Mouse (Mus musculus) regulatory T cell (primary cell): ENCODE results near the gene Slc44a2.

Experiments
- in situ Hi-C: fragments of 300-600 bp; cut with MboI, MseI; formaldehyde crosslinking; loops from one replicate; pipeline ENCODE4 v1.15.1; 2025; ENCODE audit warnings: high pct_unique_total_duplicates

Slc44a2 gene

DNA sequence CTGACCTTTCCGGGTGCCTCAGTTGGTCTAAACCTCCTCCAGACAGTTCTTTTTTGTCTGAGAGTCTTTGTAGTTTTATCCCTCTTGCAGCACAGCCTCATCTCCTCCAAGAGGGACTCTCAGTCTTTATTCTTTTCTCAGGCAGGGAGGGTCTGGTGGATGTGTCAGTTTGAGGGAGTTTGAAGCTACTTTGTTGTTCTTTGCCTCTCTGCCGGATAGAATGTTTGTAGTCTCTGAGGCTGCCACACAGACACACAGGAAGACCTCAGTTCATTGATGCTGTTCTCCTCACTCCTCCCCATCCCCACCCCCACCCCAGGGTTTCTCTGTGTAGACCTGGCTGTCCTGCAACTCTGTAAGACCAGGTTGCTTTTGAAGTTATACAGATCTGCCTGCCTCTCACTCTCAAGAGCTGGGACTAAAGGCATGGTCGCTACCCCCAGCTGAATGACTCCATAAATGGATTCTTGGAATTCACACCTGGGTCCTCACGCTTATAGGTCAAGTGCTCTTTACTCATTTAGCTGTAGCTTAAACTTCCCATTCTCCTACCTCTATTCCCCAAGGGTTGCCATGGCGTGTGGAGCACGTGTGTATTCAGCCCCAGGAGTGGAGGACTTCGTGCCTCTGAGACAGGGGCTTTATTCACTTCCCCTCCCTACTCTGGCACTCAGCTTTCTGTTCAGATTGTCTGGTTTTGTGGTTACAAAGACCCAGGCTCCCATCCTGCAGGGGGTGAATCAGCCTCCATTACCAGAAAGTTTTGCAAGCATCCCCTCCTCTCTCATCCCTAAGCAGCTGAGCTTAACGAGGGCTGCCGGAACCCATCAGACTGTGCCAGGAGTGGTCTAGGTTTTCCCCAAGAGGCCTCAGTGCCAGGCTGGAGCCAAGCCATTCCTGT, 11.9 kb downstream of the Slc44a2 start:
- in situ Hi-C loops: no loop called here

GRCm38 (mm10) chr9:21333523-21333922, 13.0 kb downstream of the Slc44a2 start:
- in situ Hi-C loops: no loop called here

- in situ Hi-C loops: no loop called here
Measured at GRCm38 (mm10) chr9:21334747-21335146, 14.2 kb downstream of the Slc44a2 start.

DNA sequence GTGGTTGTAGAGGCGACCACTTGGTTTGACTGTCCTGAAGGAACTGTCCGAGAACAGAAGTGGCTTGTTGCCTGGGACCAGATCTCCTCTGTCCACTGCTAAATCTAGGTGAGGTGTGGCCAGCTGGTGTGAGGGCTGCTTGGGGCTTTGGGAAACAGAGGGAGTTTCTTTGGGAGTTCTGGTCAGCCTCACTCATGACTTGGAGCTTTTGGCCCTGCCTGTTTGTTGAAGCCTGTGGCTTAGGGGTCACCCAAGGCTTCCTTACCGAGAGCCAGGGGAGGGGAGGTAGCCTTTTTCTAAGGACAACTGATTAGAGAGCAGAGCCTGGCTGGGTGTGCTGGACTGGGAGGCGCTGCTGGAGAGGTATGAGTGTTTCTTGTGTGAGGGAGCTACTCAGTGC, 14.9 kb downstream of the Slc44a2 start:
- in situ Hi-C loops: no loop called here

- in situ Hi-C loops: no loop called here
Measured at GRCm38 (mm10) chr9:21336491-21336890, 16.0 kb downstream of the Slc44a2 start.

DNA sequence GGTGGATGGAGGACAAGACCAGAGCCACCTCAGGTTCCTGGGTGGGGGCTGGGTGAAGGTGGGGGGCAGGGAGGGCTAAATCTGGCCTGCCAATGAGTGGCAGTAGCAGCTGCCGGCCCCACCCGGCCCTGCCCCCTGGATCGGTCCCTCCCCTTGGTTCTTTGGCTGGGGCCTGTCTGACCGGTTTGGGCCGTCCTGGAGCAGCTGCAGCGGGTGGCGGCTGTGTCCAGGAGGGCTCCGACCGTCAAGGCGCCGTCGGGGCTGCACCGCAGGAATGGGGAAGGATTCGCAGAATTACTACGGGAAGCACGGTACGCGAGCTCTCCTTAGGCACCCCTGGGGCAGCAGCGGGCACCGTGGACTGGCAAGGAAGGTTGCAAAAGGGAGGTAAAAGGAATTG, 17.2 kb downstream of the Slc44a2 start:
- in situ Hi-C loops: no loop called here

DNA sequence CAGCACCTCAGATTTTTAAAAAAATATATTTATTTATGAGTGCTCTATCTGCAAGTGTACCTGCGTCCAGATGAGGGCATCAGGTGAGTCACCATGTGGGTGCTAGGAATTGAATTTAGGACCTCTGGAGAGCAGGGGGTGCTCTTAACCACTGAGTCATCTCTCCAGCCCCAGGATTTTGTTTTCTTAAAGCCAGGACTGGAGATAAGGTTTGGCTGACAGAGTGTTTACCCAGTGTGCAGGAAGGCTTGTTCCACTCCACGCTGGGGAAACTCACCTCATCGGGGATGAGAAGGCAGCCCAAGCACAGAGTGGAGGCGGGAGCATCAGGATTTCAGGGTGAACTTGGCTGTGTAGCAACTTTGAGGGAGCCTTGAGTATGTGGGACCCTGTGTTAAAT, 19.9 kb downstream of the Slc44a2 start:
- in situ Hi-C loops: no loop called here

GRCm38 (mm10) chr9:21346627-21347365, 26.3 kb downstream of the Slc44a2 start:
- in situ Hi-C loops: no loop called here

DNA sequence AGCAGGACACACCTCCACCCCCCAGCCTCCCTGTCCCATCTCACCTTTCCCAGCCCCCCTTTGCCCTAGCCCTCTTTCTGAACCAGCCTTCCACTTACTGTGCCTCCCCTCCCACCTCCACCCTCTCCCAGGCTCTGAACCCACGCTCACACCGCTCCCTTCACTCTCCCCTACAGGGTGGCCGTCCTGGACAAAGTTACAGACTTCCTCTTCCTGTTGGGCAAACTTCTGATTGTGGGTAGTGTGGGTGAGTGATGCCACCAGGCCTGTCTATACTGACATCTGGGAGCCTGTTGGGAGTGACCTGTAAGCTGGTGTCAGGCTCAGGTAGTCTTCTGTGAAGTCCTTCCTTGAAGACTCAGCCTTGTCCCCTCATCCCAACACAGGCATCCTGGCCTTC, 27.7 kb downstream of the Slc44a2 start:
- in situ Hi-C loops: no loop called here

- in situ Hi-C loops: loop anchor here (5.0 kb wide), 2 partner anchors 34 to 99 kb away; no protein-coding TSS in a partner anchor
Measured at GRCm38 (mm10) chr9:21351178-21351577, 30.7 kb downstream of the Slc44a2 start.

GRCm38 (mm10) chr9:21351702-21352377, 31.3 kb downstream of the Slc44a2 start:
- in situ Hi-C loops: loop anchor here (5.0 kb wide), 2 partner anchors 35 to 100 kb away; no protein-coding TSS in a partner anchor

DNA sequence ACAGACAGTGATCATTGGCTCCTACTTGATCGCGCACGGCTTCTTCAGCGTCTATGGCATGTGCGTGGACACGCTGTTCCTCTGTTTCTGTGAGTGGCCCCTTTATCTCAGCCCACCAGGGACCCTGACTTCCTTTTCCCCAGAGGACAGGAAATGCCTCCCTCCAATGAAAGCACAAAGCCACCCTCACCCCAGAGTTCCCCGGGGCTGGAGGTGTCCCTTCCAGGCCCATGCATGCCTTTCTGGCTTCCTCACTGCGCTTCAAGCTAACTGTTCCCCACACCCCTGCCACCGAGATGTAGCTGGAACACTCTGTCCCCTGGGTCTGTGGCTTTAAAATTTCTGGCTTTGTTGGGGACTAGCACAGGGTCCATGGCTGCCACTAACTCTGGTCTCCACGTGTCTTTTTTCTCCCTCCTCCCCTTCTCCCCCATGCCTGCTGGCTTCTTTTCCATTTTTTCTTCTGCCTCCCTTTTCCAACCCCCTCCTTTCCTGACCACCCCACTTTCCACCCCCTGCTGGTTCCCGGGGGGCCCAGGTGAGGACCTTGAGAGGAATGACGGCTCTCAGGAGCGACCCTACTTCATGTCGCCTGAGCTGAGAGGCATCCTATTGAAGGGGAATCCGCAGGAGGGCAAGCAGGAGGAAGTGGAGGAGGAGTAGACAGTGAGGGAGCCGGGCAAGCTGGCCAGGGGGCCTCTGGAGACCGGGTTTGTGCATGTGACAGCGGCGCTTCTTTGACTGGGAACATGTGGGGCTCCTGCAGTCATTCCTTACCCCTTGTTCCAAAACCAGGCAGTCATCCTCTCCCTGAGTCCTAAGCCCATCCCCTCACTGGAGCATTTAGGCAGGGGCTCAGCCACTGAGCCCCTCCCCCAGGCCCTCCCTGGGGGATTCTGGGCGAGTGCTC, 32.2 kb downstream of the Slc44a2 start:
- in situ Hi-C loops: loop anchor here (5.0 kb wide), 2 partner anchors 35 to 100 kb away; no protein-coding TSS in a partner anchor

DNA sequence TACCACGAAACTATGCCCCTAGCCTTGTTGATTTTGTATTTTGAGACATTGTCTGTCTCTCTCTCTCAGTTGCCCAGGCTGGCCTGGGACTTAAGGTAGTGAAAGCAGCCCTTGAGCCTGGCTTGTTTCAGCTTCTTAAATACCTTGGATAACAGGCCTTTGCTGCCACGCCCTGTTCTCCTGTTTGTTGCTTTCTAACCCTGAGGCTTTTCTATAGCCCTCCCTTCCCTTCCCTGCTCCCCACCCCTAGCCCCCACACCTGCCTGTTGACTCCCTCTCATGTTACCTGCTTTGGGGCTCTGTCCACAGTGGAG, 32.8 kb downstream of the Slc44a2 start:
- in situ Hi-C loops: loop anchor here (5.0 kb wide), 2 partner anchors 36 to 101 kb away; no protein-coding TSS in a partner anchor

- in situ Hi-C loops: loop anchor here (5.0 kb wide), 2 partner anchors 37 to 102 kb away; no protein-coding TSS in a partner anchor
Measured at GRCm38 (mm10) chr9:21354796-21355195, 34.3 kb downstream of the Slc44a2 start.

DNA sequence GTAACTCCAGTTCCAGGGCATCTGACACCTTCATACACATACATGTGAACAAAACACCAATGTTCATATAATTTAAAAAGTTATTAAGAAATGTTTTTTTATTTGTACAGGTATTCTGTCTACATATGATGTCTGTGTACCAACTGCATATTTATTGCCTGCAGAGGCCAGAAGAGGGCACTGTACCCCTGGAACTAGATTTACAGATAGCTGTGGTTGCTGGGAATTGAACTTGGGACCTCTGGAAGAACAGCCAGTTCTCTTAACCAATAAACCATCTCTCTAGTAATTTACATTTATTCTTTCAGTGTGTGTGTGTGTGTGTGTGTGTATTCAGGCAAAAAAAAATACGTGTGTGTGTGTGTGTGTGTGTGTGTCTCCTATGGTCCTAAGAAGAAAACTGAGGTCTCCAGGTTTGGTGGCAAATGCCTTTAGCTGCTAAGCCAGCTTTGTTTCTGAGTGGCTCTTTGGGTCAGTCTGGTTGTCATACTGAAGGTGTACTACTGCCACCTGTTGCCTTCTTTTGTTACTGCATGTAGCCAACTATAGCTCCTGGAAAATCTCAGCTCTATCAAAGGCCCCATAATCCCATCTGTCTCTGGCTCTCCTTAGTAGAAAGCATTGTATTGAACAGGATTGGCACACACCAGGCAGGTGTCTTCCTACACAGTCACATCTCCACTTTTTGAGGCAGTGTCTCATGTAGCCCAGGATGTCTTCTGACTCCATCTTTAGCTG, 36.7 kb downstream of the Slc44a2 start:
- in situ Hi-C loops: no loop called here

- in situ Hi-C loops: no loop called here
Measured at GRCm38 (mm10) chr9:21366541-21367220, 46.2 kb downstream of the Slc44a2 start.

GRCm38 (mm10) chr9:21367357-21368111, 47.0 kb downstream of the Slc44a2 start, which contains the start of gene Ilf3:
Gene Ilf3 (plus strand): TSS chr9:21367871.
- in situ Hi-C loops: no loop called here

DNA sequence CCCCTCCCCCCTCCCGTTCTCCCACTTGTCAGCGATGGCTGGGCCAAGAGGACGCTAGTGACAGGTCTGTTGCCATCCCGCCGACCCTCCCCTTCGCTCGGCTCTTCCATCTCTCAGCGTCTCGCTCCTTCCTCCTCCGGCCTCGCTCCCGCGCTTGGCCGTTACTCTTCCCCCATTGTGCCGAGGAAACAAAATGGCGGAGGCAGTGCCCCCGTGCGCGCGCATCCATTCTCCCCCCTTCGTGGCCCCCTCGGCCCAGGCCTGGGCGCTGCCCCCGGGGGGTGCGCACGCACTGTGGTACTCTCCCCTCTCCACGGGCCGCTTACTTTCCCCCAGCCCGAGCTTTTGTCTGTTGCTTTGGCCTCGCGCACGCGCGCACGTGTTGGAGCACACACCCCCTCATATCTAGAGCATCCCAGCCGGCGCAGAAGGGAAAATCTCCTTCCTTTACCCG, 47.7 kb downstream of the Slc44a2 start:
- in situ Hi-C loops: no loop called here

GRCm38 (mm10) chr9:21369080-21369479, 48.6 kb downstream of the Slc44a2 start:
- in situ Hi-C loops: no loop called here
